Mouse (Mus musculus): ENCODE data around the gene Sugct. TPM values are rescaled to one million over a fixed set of nuclear protein-coding genes. Genes with fewer than 3 reads are reported as not detected.
A peak's percentile ranks its signal among the peaks of the same experiment; 100 is the strongest.

Gene Sugct
- total and polyA plus RNA-seq, 3 experiments, result 1.0 to 3.0 TPM; not detected in 1

- 0 out of 4 replicates have a peak, but pooled peaks cover 0 to 2% of the 10 kb centered on the region in 2 experiments for H3K4me1 ChIP-seq (ENCODE audit: control insufficient read depth in 1 of 2, insufficient read depth in 2 of 2, low read length in 2 of 2)
- H3K36me3 ChIP-seq (ENCODE audit: control insufficient read depth in 1 of 2, insufficient read depth in 2 of 2, low read length in 2 of 2), result no peaks in the 10 kb centered on the region
- TF ChIP-seq USF1 (IDR thresholded peaks at IDR 0.05; ENCODE audit: low read depth, low read length), result no peak
- 0 out of 2 replicates have a peak, but pooled peaks have one; percentile 27 for TF ChIP-seq GATA1 (IDR thresholded peaks at IDR 0.05; ENCODE audit: low read depth, low read length)
- 0 out of 4 replicates have a peak, but pooled peaks of 1 of the 2 experiments have one; percentile 8 for TF ChIP-seq EP300 (IDR thresholded peaks at IDR 0.05; ENCODE audit: low read depth in 1 of 2, low read length in 2 of 2)
Measured at GRCm38 (mm10) chr13:17534469-17534868, 160.9 kb downstream of the Sugct start.

GRCm38 (mm10) chr13:17511184-17511778, 184.1 kb downstream of the Sugct start:
- Histone ChIP-seq H3K79me2 (ENCODE audit: control insufficient read depth, insufficient read depth, low read length, poor library complexity) (no peaks in the 10 kb centered on the region), H3K9ac (ENCODE audit: control insufficient read depth, low read depth, low read length, poor library complexity, severe bottlenecking) (no peak overlapping the region), H3K4me3 (ENCODE audit: control insufficient read depth in 1 of 2, insufficient read depth in 1 of 2, low read depth in 2 of 2, low read length in 2 of 2) (no peak overlapping the region), H3K27me3 (ENCODE audit: control insufficient read depth in 1 of 2, insufficient read depth in 2 of 2, low read length in 2 of 2) (no peaks in the 10 kb centered on the region), H3K4me1 (ENCODE audit: control insufficient read depth in 1 of 2, insufficient read depth in 2 of 2, low read length in 2 of 2) (no peaks in the 10 kb centered on the region), H3K27ac (ENCODE audit: control insufficient read depth, low read depth, low read length) (no peak overlapping the region), H3K9me3 (replicated peaks; ENCODE audit: insufficient read depth, low read length) (no peaks in the 10 kb centered on the region), H3K36me3 (ENCODE audit: control insufficient read depth in 1 of 2, insufficient read depth in 2 of 2, low read length in 2 of 2) (no peaks in the 10 kb centered on the region)
- DNase-seq (ENCODE audit: low read depth, low spot score), result no peak
- TF ChIP-seq MAX (IDR thresholded peaks at IDR 0.05; ENCODE audit: low read length), result no peak
- no peak for TF ChIP-seq ZNF384 (IDR thresholded peaks at IDR 0.05; ENCODE audit: low read depth, low read length)
- TF ChIP-seq CHD2 (IDR thresholded peaks at IDR 0.05; ENCODE audit: low read length), result no peak
- no peak for TF ChIP-seq TAL1 (IDR thresholded peaks at IDR 0.05; ENCODE audit: low read length)
- TF ChIP-seq ETS1 (IDR thresholded peaks at IDR 0.05; ENCODE audit: low read depth, low read length), result no peak
- no peak for TF ChIP-seq ZMIZ1 (IDR thresholded peaks at IDR 0.05; ENCODE audit: low read depth, low read length)

More at GRCm38 (mm10) chr13:17534469-17534868, 160.9 kb downstream of the Sugct start:
- peak; percentile 39 for DNase-seq (ENCODE audit: low read depth, low spot score)
- Histone ChIP-seq H3K27ac (ENCODE audit: control insufficient read depth, low read depth, low read length) (no peak overlapping the region), H3K9ac (ENCODE audit: control insufficient read depth, low read depth, low read length, poor library complexity, severe bottlenecking) (no peak overlapping the region), H3K27me3 (ENCODE audit: control insufficient read depth in 1 of 2, insufficient read depth in 2 of 2, low read length in 2 of 2) (no peaks in the 10 kb centered on the region), H3K79me2 (ENCODE audit: control insufficient read depth, insufficient read depth, low read length, poor library complexity) (no peaks in the 10 kb centered on the region), H3K9me3 (replicated peaks; ENCODE audit: insufficient read depth, low read length) (no peaks in the 10 kb centered on the region), H3K4me3 (ENCODE audit: control insufficient read depth in 1 of 2, insufficient read depth in 1 of 2, low read depth in 2 of 2, low read length in 2 of 2) (no peak overlapping the region)

- H3K27ac ChIP-seq (ENCODE audit: control insufficient read depth, low read depth, low read length), result no peak overlapping the region
- no peaks in the 10 kb centered on the region for H3K9me3 ChIP-seq (replicated peaks; ENCODE audit: insufficient read depth, low read length)
- H3K36me3 ChIP-seq (ENCODE audit: control insufficient read depth in 1 of 2, insufficient read depth in 2 of 2, low read length in 2 of 2), result no peaks in the 10 kb centered on the region
- H3K4me1 ChIP-seq (ENCODE audit: control insufficient read depth in 1 of 2, insufficient read depth in 2 of 2, low read length in 2 of 2), result no peaks in the 10 kb centered on the region
- no peak for DNase-seq (ENCODE audit: low read depth, low spot score)
- TF ChIP-seq RCOR1 (IDR thresholded peaks at IDR 0.05; ENCODE audit: low read depth, low read length), result no peak
- TF ChIP-seq POLR2AphosphoS2 (IDR thresholded peaks at IDR 0.05; ENCODE audit: low read length), result no peak
- TF ChIP-seq NELFE (IDR thresholded peaks at IDR 0.05; ENCODE audit: low read depth, low read length), result no peak
- no peak for TF ChIP-seq ELF1 (IDR thresholded peaks at IDR 0.05; ENCODE audit: low read depth, low read length)
- no peak for TF ChIP-seq ETS1 (IDR thresholded peaks at IDR 0.05; ENCODE audit: low read depth, low read length)
- TF ChIP-seq TAL1 (IDR thresholded peaks at IDR 0.05; ENCODE audit: low read length), result no peak
- TF ChIP-seq UBTF (IDR thresholded peaks at IDR 0.05; ENCODE audit: borderline replicate concordance, insufficient read depth, low read depth, low read length), result no peak
- TF ChIP-seq CHD2 (IDR thresholded peaks at IDR 0.05; ENCODE audit: low read length), result no peak
- no peak for TF ChIP-seq POLR2A (IDR thresholded peaks at IDR 0.05; ENCODE audit: control insufficient read depth in 1 of 2, insufficient read depth in 1 of 2, low read depth in 1 of 2, low read length in 2 of 2, poor library complexity in 1 of 2)
- no peak for TF ChIP-seq MYC (IDR thresholded peaks at IDR 0.05; ENCODE audit: low read depth, low read length)
- no peak for TF ChIP-seq E2F4 (IDR thresholded peaks at IDR 0.05; ENCODE audit: borderline replicate concordance, low read depth, low read length)
- no peak for TF ChIP-seq ZKSCAN1 (IDR thresholded peaks at IDR 0.05; ENCODE audit: low read depth, low read length)
- no peak for TF ChIP-seq POLR2AphosphoS5 (IDR thresholded peaks at IDR 0.05; ENCODE audit: borderline replicate concordance, low read depth, low read length)
- TF ChIP-seq TCF12 (IDR thresholded peaks at IDR 0.05; ENCODE audit: low read depth, low read length), result no peak
- TF ChIP-seq MYB (IDR thresholded peaks at IDR 0.05; ENCODE audit: low read depth, low read length), result no peak
- no peak for TF ChIP-seq GATA1 (IDR thresholded peaks at IDR 0.05; ENCODE audit: low read depth, low read length)
- H3K9ac ChIP-seq (ENCODE audit: control insufficient read depth, low read depth, low read length, poor library complexity, severe bottlenecking), result no peak overlapping the region
- H3K79me2 ChIP-seq (ENCODE audit: control insufficient read depth, insufficient read depth, low read length, poor library complexity), result no peaks in the 10 kb centered on the region
- no peaks in the 10 kb centered on the region for H3K27me3 ChIP-seq (ENCODE audit: control insufficient read depth in 1 of 2, insufficient read depth in 2 of 2, low read length in 2 of 2)
- H3K4me3 ChIP-seq (ENCODE audit: control insufficient read depth in 1 of 2, insufficient read depth in 1 of 2, low read depth in 2 of 2, low read length in 2 of 2), result no peak overlapping the region
Measured at GRCm38 (mm10) chr13:17494936-17495335, 200.4 kb downstream of the Sugct start.
